Mouse (Mus musculus): ENCODE data around the gene Gm28374. TPM values are rescaled to one million over a fixed set of nuclear protein-coding genes. Genes with fewer than 3 reads are reported as not detected.

Gm28374 gene
- polyA plus RNA-seq, 1 experiment: 0.44 TPM

DNA sequence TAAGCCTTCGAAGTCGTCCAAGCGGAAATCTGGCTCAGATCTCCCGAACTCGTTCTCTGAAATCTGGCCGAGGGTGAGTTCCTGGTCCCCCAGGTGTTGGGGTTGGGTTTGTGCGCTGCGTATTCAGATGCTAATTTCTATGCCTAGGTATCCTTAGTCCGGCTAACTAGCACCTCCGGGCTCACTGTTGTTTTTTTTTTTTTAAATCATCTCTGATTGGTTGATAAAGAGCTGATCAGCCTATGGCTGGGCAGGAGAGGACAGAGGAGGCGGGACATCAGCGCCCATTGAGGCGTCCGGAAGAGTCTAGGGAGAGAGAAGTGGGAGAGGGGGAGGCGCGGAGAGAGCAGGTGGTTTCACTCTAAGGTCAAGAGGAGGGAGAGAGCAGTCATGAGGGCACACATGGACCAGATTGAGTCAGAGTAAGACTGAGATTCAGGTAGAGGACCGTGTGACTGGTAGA is 3.4 kb upstream of the Gm28374 start:
- Histone ChIP-seq H3K36me3 (ENCODE audit: control insufficient read depth, insufficient read depth) (peaks cover 54% of the 10 kb centered on the region), H3K79me3 (ENCODE audit: low read depth) (peaks cover 37% of the 10 kb centered on the region), H3K27me3 (ENCODE audit: control insufficient read depth, insufficient read depth, insufficient read length) (no peaks in the 10 kb centered on the region), H3K79me2 (ENCODE audit: control insufficient read depth, insufficient read depth) (peaks cover 77% of the 10 kb centered on the region), H3ac (ENCODE audit: control insufficient read depth, insufficient read length, low read depth) (peak overlapping the region; percentile 96), H3K4me3 (ENCODE audit: insufficient read depth, poor library complexity, severe bottlenecking) (peak overlapping the region; percentile 98)
- TF ChIP-seq CEBPB (IDR thresholded peaks at IDR 0.05; ENCODE audit: low read depth): no peak
- no peak for TF ChIP-seq MAX (IDR thresholded peaks at IDR 0.05)
- no peak for TF ChIP-seq MYOD1 (IDR thresholded peaks at IDR 0.05; ENCODE audit: control insufficient read depth, insufficient read length, low read depth)

DNA sequence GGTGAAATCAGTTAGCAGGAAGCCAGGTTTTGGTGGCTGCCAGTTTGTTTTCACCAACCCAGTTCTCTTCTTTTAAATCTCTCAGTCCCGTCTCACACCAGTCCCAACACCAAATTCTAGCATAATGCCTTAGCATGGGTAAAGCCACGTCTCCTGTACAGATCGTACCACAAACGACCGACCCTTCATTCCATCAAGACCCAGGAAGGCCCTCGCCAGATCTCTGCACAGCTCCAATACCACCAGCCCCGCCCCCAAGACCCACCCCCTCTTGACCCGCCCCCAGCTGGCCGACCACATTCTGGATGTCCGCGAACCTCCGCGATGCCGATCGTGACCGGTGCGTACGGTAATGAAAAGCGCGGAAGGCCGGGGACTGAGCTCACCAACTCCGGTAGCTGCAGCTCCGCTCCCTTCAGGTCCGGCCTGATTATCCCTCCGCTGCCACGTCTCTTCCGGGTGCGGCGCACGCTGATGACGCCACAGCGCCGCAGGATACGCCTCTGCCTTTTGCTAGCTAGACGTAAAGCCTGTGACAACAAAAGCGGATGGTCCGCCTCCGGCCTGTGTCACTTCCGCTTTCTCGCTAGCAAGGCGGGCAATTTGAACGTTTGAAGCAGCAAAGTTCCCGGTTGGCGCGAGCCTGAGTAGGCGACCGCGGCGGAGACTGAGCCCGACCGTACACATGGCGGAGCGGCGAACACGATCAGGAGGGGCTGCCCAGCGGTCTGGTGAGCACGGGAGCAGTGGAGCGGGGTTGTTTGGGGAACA is 2.6 kb upstream of the Gm28374 start, which contains the start of the genes Zfpl1 and Cdca5:
Zfpl1 (minus strand) TSS at position 479 of the 771 bp plus-strand sequence.
Cdca5 (plus strand) TSS at position 506 of the 771 bp plus-strand sequence.
- TF ChIP-seq CTCF (IDR thresholded peaks at IDR 0.05; ENCODE audit: control insufficient read depth, insufficient read depth, insufficient read length): no peak
- no peak for TF ChIP-seq MYOD1 (IDR thresholded peaks at IDR 0.05; ENCODE audit: control insufficient read depth, insufficient read length, low read depth)
- peak; percentile 60 for TF ChIP-seq MAX (IDR thresholded peaks at IDR 0.05)
- TF ChIP-seq FOSL1 (IDR thresholded peaks at IDR 0.05; ENCODE audit: insufficient read depth, low read length, poor library complexity, severe bottlenecking): no peak
- TF ChIP-seq USF1 (IDR thresholded peaks at IDR 0.05; ENCODE audit: low read depth): no peak
- TF ChIP-seq CEBPB (IDR thresholded peaks at IDR 0.05; ENCODE audit: low read depth): no peak
- Histone ChIP-seq H3K27me3 (ENCODE audit: control insufficient read depth, insufficient read depth, insufficient read length) (no peaks in the 10 kb centered on the region), H3ac (ENCODE audit: control insufficient read depth, insufficient read length, low read depth) (peak within 1 kb of the TSS; percentile 96), H3K4me3 (ENCODE audit: insufficient read depth, poor library complexity, severe bottlenecking) (peak within 1 kb of the TSS; percentile 98), H3K79me3 (ENCODE audit: low read depth) (peaks cover 36% of the 10 kb centered on the region), H3K79me2 (ENCODE audit: control insufficient read depth, insufficient read depth) (peaks cover 70% of the 10 kb centered on the region), H3K36me3 (ENCODE audit: control insufficient read depth, insufficient read depth) (peaks cover 49% of the 10 kb centered on the region)

DNA sequence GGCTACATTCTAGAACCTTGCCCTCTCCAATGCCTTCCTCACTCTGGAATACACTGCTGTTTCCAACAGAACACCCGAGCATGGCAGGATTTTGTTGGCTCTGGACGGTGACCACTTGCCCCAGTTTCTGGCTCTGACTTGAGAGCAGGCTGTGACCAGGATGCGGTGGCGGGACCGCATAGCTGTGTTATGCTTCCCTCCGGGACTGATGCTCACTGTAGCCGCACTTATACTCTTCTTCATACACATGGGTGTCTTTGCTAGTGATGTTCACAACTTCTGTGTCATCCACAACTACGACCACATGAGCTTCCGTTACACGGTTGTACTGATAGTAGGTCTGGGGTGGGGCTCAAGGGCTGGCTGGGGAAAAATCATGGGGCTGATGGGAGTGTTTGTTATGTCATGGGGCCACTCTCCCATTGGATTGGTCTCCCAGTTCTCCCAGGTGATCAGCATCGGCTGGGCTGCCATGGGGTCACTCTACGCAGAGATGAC is 2.0 kb downstream of the Gm28374 start, which contains the start of gene Tmem262:
Tmem262 (plus strand) TSS at position 51 of the 498 bp plus-strand sequence.
- no peak within 1 kb of the TSS for H3ac ChIP-seq (ENCODE audit: control insufficient read depth, insufficient read length, low read depth)

DNA sequence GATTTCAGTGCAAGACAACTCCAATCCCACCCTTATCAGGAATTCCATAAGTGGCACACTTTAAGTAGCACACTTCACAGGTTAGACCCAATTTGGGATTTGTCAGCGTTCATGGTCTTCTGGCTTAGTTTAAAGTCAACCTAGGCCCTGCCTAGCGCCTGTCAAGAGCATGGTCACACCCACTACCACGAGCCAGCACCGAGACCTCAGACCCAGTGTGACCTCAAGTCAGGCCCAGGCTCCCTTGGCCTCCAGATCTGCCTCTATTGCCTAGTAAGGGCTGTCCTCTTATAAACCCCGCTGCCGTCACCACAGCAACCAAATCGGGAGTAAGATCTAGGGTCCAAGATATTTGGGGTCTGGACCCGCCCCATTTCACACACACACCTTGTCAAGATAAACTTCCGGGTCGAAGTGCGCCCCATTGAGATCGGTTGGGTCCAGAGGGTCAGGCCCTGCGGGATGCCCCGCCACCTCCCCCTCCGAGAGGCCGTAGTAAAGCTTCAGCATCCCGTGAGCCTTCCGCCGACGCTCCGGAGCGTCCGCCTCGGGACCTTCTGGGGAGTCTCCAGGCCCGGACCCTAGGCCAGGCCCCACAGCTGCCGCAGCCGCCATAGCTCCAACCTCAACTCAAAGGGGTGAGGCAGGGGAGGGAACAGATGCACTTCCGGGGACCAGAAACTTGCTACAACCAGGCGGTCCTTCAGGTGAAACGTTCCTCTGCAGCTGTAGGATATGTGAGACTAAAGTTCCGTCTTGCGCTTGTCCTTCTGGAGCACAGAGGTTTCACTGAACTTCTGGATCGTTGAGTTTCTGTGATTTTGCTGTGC is 5.3 kb downstream of the Gm28374 start, which contains the start of gene Vps51:
Vps51 (minus strand) TSS at position 668 of the 830 bp plus-strand sequence.
- TF ChIP-seq MAX (IDR thresholded peaks at IDR 0.05) (peak; percentile 88), MYOG (IDR thresholded peaks at IDR 0.05; ENCODE audit: control insufficient read depth, extremely low read depth, insufficient read length) (no peak), FOSL1 (IDR thresholded peaks at IDR 0.05; ENCODE audit: insufficient read depth, low read length, poor library complexity, severe bottlenecking) (no peak), MYOD1 (IDR thresholded peaks at IDR 0.05; ENCODE audit: control insufficient read depth, insufficient read length, low read depth) (peak; percentile 37)
- Histone ChIP-seq H3ac (ENCODE audit: control insufficient read depth, insufficient read length, low read depth) (peak within 1 kb of the TSS; percentile 87), H3K36me3 (ENCODE audit: control insufficient read depth, insufficient read depth) (peaks cover 14% of the 10 kb centered on the region), H3K79me3 (ENCODE audit: low read depth) (peaks cover 7% of the 10 kb centered on the region), H3K79me2 (ENCODE audit: control insufficient read depth, insufficient read depth) (peaks cover 28% of the 10 kb centered on the region), H3K27me3 (ENCODE audit: control insufficient read depth, insufficient read depth, insufficient read length) (no peaks in the 10 kb centered on the region), H3K4me3 (ENCODE audit: insufficient read depth, poor library complexity, severe bottlenecking) (peak within 1 kb of the TSS; percentile 83)

More for the DNA sequence above, 2.0 kb downstream of the Gm28374 start, which contains the start of gene Tmem262:
- no peak for TF ChIP-seq USF1 (IDR thresholded peaks at IDR 0.05; ENCODE audit: low read depth)
- no peak for TF ChIP-seq MYOD1 (IDR thresholded peaks at IDR 0.05; ENCODE audit: control insufficient read depth, insufficient read length, low read depth)
- no peak for TF ChIP-seq MYOG (IDR thresholded peaks at IDR 0.05; ENCODE audit: control insufficient read depth, extremely low read depth, insufficient read length)
- no peak for TF ChIP-seq MAX (IDR thresholded peaks at IDR 0.05)
- TF ChIP-seq CTCF (IDR thresholded peaks at IDR 0.05; ENCODE audit: control insufficient read depth, insufficient read depth, insufficient read length): no peak
- no peak for TF ChIP-seq CEBPB (IDR thresholded peaks at IDR 0.05; ENCODE audit: low read depth)
- no peak for TF ChIP-seq FOSL1 (IDR thresholded peaks at IDR 0.05; ENCODE audit: insufficient read depth, low read length, poor library complexity, severe bottlenecking)
- Histone ChIP-seq H3K4me3 (ENCODE audit: insufficient read depth, poor library complexity, severe bottlenecking) (no peak within 1 kb of the TSS), H3K36me3 (ENCODE audit: control insufficient read depth, insufficient read depth) (peaks cover 19% of the 10 kb centered on the region), H3K79me3 (ENCODE audit: low read depth) (peaks cover 24% of the 10 kb centered on the region), H3K79me2 (ENCODE audit: control insufficient read depth, insufficient read depth) (peaks cover 41% of the 10 kb centered on the region), H3K27me3 (ENCODE audit: control insufficient read depth, insufficient read depth, insufficient read length) (no peaks in the 10 kb centered on the region)

DNA sequence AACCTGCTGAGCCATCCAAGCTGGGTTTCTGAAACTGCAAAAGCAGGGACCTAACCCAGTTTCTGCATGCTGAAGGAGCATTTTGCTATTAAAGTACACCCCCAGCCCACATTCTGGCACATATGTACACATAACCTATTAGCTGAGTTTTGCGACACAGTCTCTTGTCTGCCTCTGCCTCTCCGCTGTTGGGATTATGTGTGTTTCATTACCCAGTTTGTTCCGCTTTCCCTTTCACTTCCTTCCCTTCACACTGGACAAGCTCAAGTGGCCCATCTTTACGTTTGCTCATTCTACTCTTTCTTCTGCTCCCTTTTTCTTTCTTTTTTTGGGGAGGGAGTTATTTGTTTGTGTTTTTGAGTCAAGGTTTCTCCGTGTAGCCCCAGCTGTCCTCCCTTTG is 8.2 kb downstream of the Gm28374 start:
- peaks cover 11% of the 10 kb centered on the region for H3K36me3 ChIP-seq (ENCODE audit: control insufficient read depth, insufficient read depth)
- no peaks in the 10 kb centered on the region for H3K27me3 ChIP-seq (ENCODE audit: control insufficient read depth, insufficient read depth, insufficient read length)
- TF ChIP-seq MYOG (IDR thresholded peaks at IDR 0.05; ENCODE audit: control insufficient read depth, extremely low read depth, insufficient read length): no peak
- TF ChIP-seq CEBPB (IDR thresholded peaks at IDR 0.05; ENCODE audit: low read depth): no peak
- TF ChIP-seq FOSL1 (IDR thresholded peaks at IDR 0.05; ENCODE audit: insufficient read depth, low read length, poor library complexity, severe bottlenecking): no peak
- H3K79me3 ChIP-seq (ENCODE audit: low read depth): peaks cover 7% of the 10 kb centered on the region
- H3K4me3 ChIP-seq (ENCODE audit: insufficient read depth, poor library complexity, severe bottlenecking): no peak overlapping the region
- no peak overlapping the region for H3ac ChIP-seq (ENCODE audit: control insufficient read depth, insufficient read length, low read depth)
- H3K79me2 ChIP-seq (ENCODE audit: control insufficient read depth, insufficient read depth): peaks cover 28% of the 10 kb centered on the region

Data from C2C12 (cell line).